ENCODE assay signal across 8 mouse cellular contexts in genomic region chrX:21061866-21062543, GRCm38 (mm10). TPM values are rescaled to one million over a fixed set of nuclear protein-coding genes. Genes with fewer than 3 reads are reported as not detected.
DNase-seq lines count a peak whose midpoint lies in the region; ATAC-seq and TF ChIP-seq lines count a peak whose summit lies in the region.

Gene Zfp182, minus strand, starts transcription at chrX:21062316.

- no peaks in the 10 kb centered on the region for H3K27me3 ChIP-seq in ES-Bruce4 (ENCODE audit: control insufficient read depth, insufficient read depth, low read length, poor library complexity, severe bottlenecking)
- H3K27me3 ChIP-seq in forebrain, embryonic 14.5 days (replicated peaks; ENCODE audit: control insufficient read depth, insufficient read depth, low read length), result no peaks in the 10 kb centered on the region

- ATAC-seq in forebrain, embryonic 14.5 days, result peak; percentile 98
- peak; percentile 96 for ATAC-seq in neutrophil, adult 5-6 weeks (ENCODE audit: extremely low read depth, insufficient number of reproducible peaks, low FRiP score, poor library complexity, severe bottlenecking)

- peak; percentile 67 for DNase-seq in cerebellum, adult 11 months
- peak; percentile 94 for DNase-seq in forebrain, embryonic 14.5 days (ENCODE audit: low spot score)
- DNase-seq in heart, postnatal 25 days (ENCODE audit: low spot score), result peak; percentile 65
- DNase-seq in layer of hippocampus, adult 18-20 months (ENCODE audit: low spot score in 2 of 2), result peak; percentile 69 to 84
- peak; percentile 64 for DNase-seq in lung, adult 2 months
- DNase-seq in thymus, adult 18-20 months, result peak; percentile 58 to 75

- 27% methylated on average over 25 of the region's 25 CpGs for WGBS in forebrain, embryonic 14.5 days
- 27% methylated on average over 25 of the region's 25 CpGs for WGBS in lung, adult 2 months

- H3K4me3 ChIP-seq in ES-Bruce4 (ENCODE audit: low read depth, low read length), result peak within 1 kb of the TSS; percentile 100
- H3K4me3 ChIP-seq in forebrain, embryonic 14.5 days (ENCODE audit: low read depth, low read length), result peak within 1 kb of the TSS; percentile 41
- H3K4me3 ChIP-seq in lung, adult 2 months (replicated peaks; ENCODE audit: extremely low read depth, low read depth, low read length), result peak within 1 kb of the TSS; percentile 92

- peak within 1 kb of the TSS; percentile 52 for H3K4me2 ChIP-seq in forebrain, embryonic 14.5 days (ENCODE audit: low read length)

- no peaks in the 10 kb centered on the region for H3K4me1 ChIP-seq in ES-Bruce4 (ENCODE audit: control insufficient read depth, insufficient read depth, low read length)
- no peaks in the 10 kb centered on the region for H3K4me1 ChIP-seq in forebrain, embryonic 14.5 days (ENCODE audit: control insufficient read depth, insufficient read depth, low read length)
- no peaks in the 10 kb centered on the region for H3K4me1 ChIP-seq in lung, adult 2 months (ENCODE audit: control insufficient read depth, insufficient read depth, low read length)

- intact Hi-C loops in heart, postnatal 25 days (cut with DNase I), result loop anchor here (5.0 kb wide), 1 partner anchor 100 kb away; the partner anchor contains the start of gene Uxt

- TF ChIP-seq EP300 in ES-Bruce4 (IDR thresholded peaks at IDR 0.05; ENCODE audit: insufficient read depth, low read depth, low read length), result no peak

- H3K27ac ChIP-seq in ES-Bruce4 (ENCODE audit: insufficient read depth, low read length), result peak within 1 kb of the TSS; percentile 82
- H3K27ac ChIP-seq in forebrain, embryonic 14.5 days (ENCODE audit: low read depth, low read length), result no peak within 1 kb of the TSS

- no peaks in the 10 kb centered on the region for H3K36me3 ChIP-seq in ES-Bruce4 (ENCODE audit: control insufficient read depth, insufficient read depth, low read length, poor library complexity, severe bottlenecking)
- no peaks in the 10 kb centered on the region for H3K36me3 ChIP-seq in forebrain, embryonic 14.5 days (ENCODE audit: control insufficient read depth, insufficient read depth, low read length)

- no peak for TF ChIP-seq POLR2A in ES-Bruce4 (IDR thresholded peaks at IDR 0.05; ENCODE audit: insufficient read depth, low read length)
- TF ChIP-seq POLR2A in lung, adult 2 months (IDR thresholded peaks at IDR 0.05; ENCODE audit: borderline replicate concordance, extremely low read depth, low read depth, low read length), result peak; percentile 55; the same call in 1 of the 2 replicates

- H3K9ac ChIP-seq in ES-Bruce4 (ENCODE audit: low read depth, poor library complexity, severe bottlenecking), result peak within 1 kb of the TSS; percentile 68
- peak within 1 kb of the TSS; percentile 59 for H3K9ac ChIP-seq in forebrain, embryonic 14.5 days (ENCODE audit: low read length)

- H3K9me3 ChIP-seq in ES-Bruce4 (replicated peaks; ENCODE audit: control insufficient read depth, insufficient read depth, low read length, poor library complexity, severe bottlenecking), result no peaks in the 10 kb centered on the region
- no peaks in the 10 kb centered on the region for H3K9me3 ChIP-seq in forebrain, embryonic 14.5 days (replicated peaks; ENCODE audit: control insufficient read depth, low read length)

- TF ChIP-seq CTCF in ES-Bruce4 (IDR thresholded peaks at IDR 0.05; ENCODE audit: low read depth, low read length), result no peak
- no peak for TF ChIP-seq CTCF in lung, adult 2 months (IDR thresholded peaks at IDR 0.05; ENCODE audit: insufficient read depth, low read length)

RNA-seq across cellular contexts. Expression of gene Zfp182, which starts in this region (rescaled TPM):
- polyA plus RNA-seq in ES-Bruce4 (2011; ENCODE audit: insufficient read depth, insufficient read length, low read depth, missing spikeins), result 13.4 and 13.7 TPM in 2 replicates
- polyA plus RNA-seq in forebrain, embryonic 14.5 days (2014; fragmentation: Nextera tagmentation; extraction: Ambion mirVana), result 8.6 and 11.4 TPM in 2 replicates
- total RNA-seq in heart, postnatal 25 days (2021), result 1 to 10 TPM; 3.4 to 3.8 TPM
- 1 to 10 TPM; 7.2 to 9.1 TPM for total RNA-seq in layer of hippocampus, adult 18-20 months (2021)
- 0.86 and 1.3 TPM in 2 replicates for polyA plus RNA-seq in lung, adult 2 months (2012; rRNA removed)
- total RNA-seq in neutrophil, adult 5-6 weeks (2017), result 31.9 and 36.0 TPM in 2 replicates

Comparison
In these comparisons a context has a peak if more than half of its experiments do, and no peak if none do; other contexts are left out.
1. H3K4me3 ChIP-seq: peak in every context shown above with its lines; median percentile 100 in ES-Bruce4; 92 in lung, adult 2 months; 41 in forebrain, embryonic 14.5 days.